14 mouse cellular contexts compared by ENCODE assay signal in the genomic region with DNA sequence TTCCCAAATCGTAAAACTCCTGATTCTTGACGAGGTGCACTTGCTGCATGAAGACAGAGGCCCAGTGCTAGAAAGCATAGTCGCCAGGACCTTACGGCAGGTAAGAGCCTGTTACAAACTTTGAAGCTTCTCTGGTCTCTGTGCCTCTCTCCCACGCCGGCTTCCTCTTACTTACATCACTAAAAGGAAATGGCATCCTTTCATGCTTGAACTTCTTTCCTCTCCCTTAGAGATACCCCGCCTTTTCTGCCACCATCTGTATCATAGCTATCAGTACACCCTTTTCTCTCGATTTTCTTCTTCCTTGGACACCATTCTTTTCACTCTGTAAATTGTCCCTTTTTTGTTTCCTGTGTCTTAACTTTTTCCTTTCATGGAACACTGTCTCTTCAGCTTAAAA.
"Had no signal": no experiment of that assay in that cellular context is flagged by ENCODE, and none has a peak within 500 bp of the region (broad histone marks: within the 10 kb centered on the region; RNA-seq: fewer than 3 reads in every experiment).

No protein-coding gene starts in this region.

- H3K4me1 ChIP-seq: limb, embryonic 15.5 days; liver, embryonic 12.5 days; midbrain, embryonic 12.5 days had no signal

- H3K4me3 ChIP-seq: left cerebral cortex, adult 2 months; limb, embryonic 15.5 days; liver, embryonic 12.5 days; megakaryocyte, embryonic 14.5 days; midbrain, embryonic 12.5 days had no signal

- H3K4me2 ChIP-seq: limb, embryonic 15.5 days; liver, embryonic 12.5 days; lung, embryonic 14.5 days; midbrain, embryonic 12.5 days had no signal

- ATAC-seq: intestine, embryonic 16.5 days; liver, embryonic 12.5 days; midbrain, embryonic 16.5 days had no signal

- H3K9me3 ChIP-seq: limb, embryonic 15.5 days; liver, embryonic 12.5 days; megakaryocyte, embryonic 14.5 days; midbrain, embryonic 12.5 days had no signal

- DNase-seq: kidney, adult 8-10 months; kidney, postnatal 25 days; lung, embryonic 14.5 days; lung, postnatal 10 days; lung, postnatal 4 days; right cerebral cortex, postnatal 25 days had no signal

- H3K27me3 ChIP-seq: limb, embryonic 15.5 days; liver, embryonic 12.5 days; megakaryocyte, embryonic 14.5 days; midbrain, embryonic 12.5 days had no signal

- H3K27ac ChIP-seq: left cerebral cortex, adult 2 months; limb, embryonic 15.5 days; liver, embryonic 12.5 days; midbrain, embryonic 12.5 days; stomach, postnatal 0 days had no signal

- H3K9ac ChIP-seq: limb, embryonic 15.5 days; liver, embryonic 12.5 days; lung, embryonic 14.5 days; midbrain, embryonic 12.5 days had no signal
